Mouse (Mus musculus) stomach, postnatal 0 days (tissue): ENCODE results near the gene Tmem222. TPM values are rescaled to one million over a fixed set of nuclear protein-coding genes. Genes with fewer than 3 reads are reported as not detected.

ENCODE experiments used
- ATAC-seq: fragments of 200-750 bp; cut with Nextera tagmentation; 2 replicates; pipeline ENCODE4 v1.8.0; 2017; ENCODE audit not compliant: low FRiP score, low TSS enrichment
- DNase-seq: peaks from one replicate; pipeline ENCODE4 v3.0.0-alpha.2; 2016; ENCODE audit warnings: low spot score
- H3K27ac ChIP-seq: fragments of 300-500 bp; sonication (generic); replicated peaks from 2 replicates; pipeline ENCODE4 v1.5.1; 2014; ENCODE audit warnings: mild to moderate bottlenecking, control low read depth
- H3K27me3 ChIP-seq: fragments of 300-500 bp; sonication (generic); 2 replicates; pipeline ENCODE4 v1.6.1; 2014; ENCODE audit warnings: low read length; ENCODE audit not compliant: control insufficient read depth, insufficient read depth
- H3K36me3 ChIP-seq: fragments of 300-500 bp; sonication (generic); 2 replicates; pipeline ENCODE4 v1.6.1; 2014; ENCODE audit warnings: low read length, mixed read lengths; ENCODE audit not compliant: control insufficient read depth, insufficient read depth
- H3K4me1 ChIP-seq: fragments of 300-500 bp; sonication (generic); replicated peaks from 2 replicates; pipeline ENCODE4 v1.6.1; 2014; ENCODE audit warnings: antibody characterized with exemption; ENCODE audit not compliant: control insufficient read depth, insufficient read depth
- H3K4me2 ChIP-seq: fragments of 300-500 bp; sonication (generic); replicated peaks from 2 replicates; pipeline ENCODE4 v1.6.1; 2014; ENCODE audit warnings: low read depth, mild to moderate bottlenecking, control low read depth, moderate library complexity
- H3K4me3 ChIP-seq: fragments of 300-500 bp; sonication (generic); 2 replicates; pipeline ENCODE4 v1.5.1; 2014; ENCODE audit warnings: low read depth, low read length, control low read depth
- H3K9ac ChIP-seq: fragments of 300-500 bp; sonication (generic); 2 replicates; pipeline ENCODE4 v1.6.1; 2014; ENCODE audit warnings: mild to moderate bottlenecking, low read length, control low read depth, mixed read lengths
- H3K9me3 ChIP-seq: fragments of 300-500 bp; sonication (generic); 2 replicates; pipeline ENCODE4 v1.6.1; 2016; ENCODE audit warnings: low read length; ENCODE audit not compliant: control insufficient read depth
- CTCF ChIP-seq: IDR thresholded peaks from 2 replicates; pipeline ENCODE4 v1.5.1; 2016; ENCODE audit warnings: antibody characterized with exemption, low read depth, mild to moderate bottlenecking, moderate library complexity
- EP300 ChIP-seq: optimal IDR thresholded peaks from 2 replicates; pipeline ENCODE3; 2016; ENCODE audit warnings: antibody characterized with exemption
- WGBS: fragments of 180-500 bp; shearing (Covaris S2); extraction: QIAGEN DNeasy Blood & Tissue Kit; methylation state at CpG from one replicate; pipeline ENCODE4 v1.1.7; 2014; 5-methylcytosine and 5-hydroxymethylcytosine counted together
- polyA plus RNA-seq: library from polyadenylated mRNA; unstranded; fragments of >200 nt; fragmentation: Nextera tagmentation; extraction: Ambion mirVana; gene quantifications from 2 replicates; pipeline ENCODE4 v1.2.1, GENCODE M21; 2015

Gene Tmem222
- polyA plus RNA-seq, 1 experiment from 2014 or later: 51.4 TPM

DNA sequence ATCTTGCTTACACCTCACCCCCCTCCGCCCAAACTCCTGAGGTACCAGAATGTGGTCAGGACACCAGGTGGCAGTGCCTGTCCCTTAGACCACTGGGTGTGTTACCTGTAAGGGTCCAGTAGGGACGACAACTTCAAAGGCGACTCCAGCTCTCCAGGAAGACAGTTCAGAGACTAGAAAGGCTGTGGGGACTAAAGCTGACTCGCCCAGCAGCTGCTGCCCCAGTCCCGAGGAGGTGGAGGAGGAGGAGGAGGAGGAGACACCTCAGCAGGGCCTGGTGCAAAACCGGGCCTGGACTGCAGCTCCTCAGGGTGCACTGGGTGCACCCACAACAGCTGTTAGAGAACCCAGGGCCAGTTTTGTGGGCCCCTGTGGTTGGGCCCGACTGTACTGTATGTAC lies 14.7 kb downstream of the Tmem222 start, which contains the start of gene Sytl1:
Sytl1 (minus strand) TSS at position 232 of the 400 bp plus-strand sequence.
- Histone ChIP-seq H3K4me1 (no peaks in the 10 kb centered on the region), H3K27ac (peak within 1 kb of the TSS; percentile 82), H3K4me2 (peak within 1 kb of the TSS; percentile 51), H3K4me3 (peak within 1 kb of the TSS; percentile 34), H3K27me3 (no peaks in the 10 kb centered on the region), H3K9ac (peak within 1 kb of the TSS; percentile 47), H3K9me3 (no peaks in the 10 kb centered on the region), H3K36me3 (peaks cover 12% of the 10 kb centered on the region)
- 32% methylated on average over 7 of the region's 7 CpGs for WGBS
- peak; percentile 44 for TF ChIP-seq CTCF
- no peak for TF ChIP-seq EP300
- ATAC-seq (peak; percentile 63), DNase-seq (peak; percentile 67)

GRCm38 (mm10) chr4:133262375-133262765 lies 15.2 kb downstream of the Tmem222 start:
- Histone ChIP-seq H3K4me1 (no peaks in the 10 kb centered on the region), H3K4me2 (peak overlapping the region; percentile 51), H3K9me3 (no peaks in the 10 kb centered on the region), H3K9ac (peak overlapping the region; percentile 47), H3K4me3 (peak overlapping the region; percentile 34), H3K36me3 (peaks cover 9% of the 10 kb centered on the region), H3K27ac (peak overlapping the region; percentile 82), H3K27me3 (no peaks in the 10 kb centered on the region)
- no peak for TF ChIP-seq CTCF
- TF ChIP-seq EP300: no peak
- ATAC-seq (no peak), DNase-seq (no peak)
- 56% methylated on average over 7 of the region's 7 CpGs for WGBS

- Histone ChIP-seq H3K27ac (peak overlapping the region; percentile 82), H3K4me2 (peak overlapping the region; percentile 51), H3K4me1 (no peaks in the 10 kb centered on the region), H3K4me3 (peak overlapping the region; percentile 34), H3K9me3 (no peaks in the 10 kb centered on the region), H3K36me3 (peaks cover 5% of the 10 kb centered on the region), H3K9ac (peak overlapping the region; percentile 47; the same call in 1 of the 2 replicates), H3K27me3 (no peaks in the 10 kb centered on the region)
- DNase-seq (no peak), ATAC-seq (no peak)
- no peak for TF ChIP-seq EP300
- TF ChIP-seq CTCF: no peak
- 40% methylated on average over 10 of the region's 10 CpGs for WGBS
These were observed 15.8 kb downstream of the Tmem222 start for GRCm38 (mm10) chr4:133261641-133262374.

DNA sequence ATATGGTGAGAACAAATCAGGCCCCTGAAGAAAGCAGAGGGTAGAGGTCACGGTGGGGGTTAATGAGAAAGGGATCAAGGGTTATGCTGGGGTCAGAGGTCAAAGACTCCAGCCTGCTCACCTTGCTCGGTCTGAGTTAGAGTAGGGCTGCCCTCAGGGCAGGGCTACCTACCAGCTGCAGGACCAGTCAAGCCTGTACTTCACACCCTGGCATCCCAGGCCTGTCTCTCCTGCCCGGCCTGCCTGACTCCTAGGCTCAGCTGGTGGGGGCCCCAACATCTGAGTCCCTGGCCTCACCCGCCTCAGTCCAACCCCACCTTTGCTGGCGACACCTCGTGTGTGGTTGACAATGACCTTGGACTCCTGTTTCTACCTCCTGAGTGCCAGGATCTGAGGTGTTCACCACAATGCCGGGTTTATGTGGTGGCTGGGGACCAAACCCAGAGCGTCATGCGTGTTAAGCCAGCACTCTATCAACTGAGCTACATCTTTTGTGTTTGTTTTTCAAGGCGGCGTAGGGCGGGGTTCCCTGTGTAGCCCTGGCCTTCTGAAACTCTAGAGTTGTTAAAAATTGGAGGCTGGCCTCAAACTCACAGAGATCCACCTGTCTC lies 19.7 kb downstream of the Tmem222 start:
- peak; percentile 66 for DNase-seq
- ATAC-seq: peak; percentile 78
- TF ChIP-seq CTCF (no peak), EP300 (peak; percentile 75)

GRCm38 (mm10) chr4:133257230-133257629 lies 20.4 kb downstream of the Tmem222 start:
- peak; percentile 82 for DNase-seq

More for the DNA sequence above, 19.7 kb downstream of the Tmem222 start:
- Histone ChIP-seq H3K27ac (peak overlapping the region; percentile 56), H3K9me3 (no peaks in the 10 kb centered on the region), H3K4me1 (no peaks in the 10 kb centered on the region), H3K27me3 (no peaks in the 10 kb centered on the region), H3K4me3 (no peak overlapping the region), H3K36me3 (no peaks in the 10 kb centered on the region; the same call in 1 of the 2 replicates), H3K9ac (peak overlapping the region; percentile 4; the same call in 1 of the 2 replicates), H3K4me2 (peak overlapping the region; percentile 34; the same call in 1 of the 2 replicates)
- WGBS: 48% methylated on average over 12 of the region's 12 CpGs

More at GRCm38 (mm10) chr4:133257230-133257629, 20.4 kb downstream of the Tmem222 start:
- H3K27me3 ChIP-seq: no peaks in the 10 kb centered on the region
- H3K9me3 ChIP-seq: no peaks in the 10 kb centered on the region
- no peaks in the 10 kb centered on the region for H3K4me1 ChIP-seq
- peak; percentile 62 for ATAC-seq
- peak overlapping the region; percentile 4; the same call in 1 of the 2 replicates for H3K9ac ChIP-seq
- peak overlapping the region; percentile 56 for H3K27ac ChIP-seq
- H3K4me2 ChIP-seq: peak overlapping the region; percentile 34; the same call in 1 of the 2 replicates
- no peaks in the 10 kb centered on the region; the same call in 1 of the 2 replicates for H3K36me3 ChIP-seq
- no peak overlapping the region for H3K4me3 ChIP-seq
- 31% methylated on average over 11 of the region's 12 CpGs for whole genome bisulfite sequencing
- TF ChIP-seq EP300: no peak
- no peak for TF ChIP-seq CTCF
